In the genomic region with DNA sequence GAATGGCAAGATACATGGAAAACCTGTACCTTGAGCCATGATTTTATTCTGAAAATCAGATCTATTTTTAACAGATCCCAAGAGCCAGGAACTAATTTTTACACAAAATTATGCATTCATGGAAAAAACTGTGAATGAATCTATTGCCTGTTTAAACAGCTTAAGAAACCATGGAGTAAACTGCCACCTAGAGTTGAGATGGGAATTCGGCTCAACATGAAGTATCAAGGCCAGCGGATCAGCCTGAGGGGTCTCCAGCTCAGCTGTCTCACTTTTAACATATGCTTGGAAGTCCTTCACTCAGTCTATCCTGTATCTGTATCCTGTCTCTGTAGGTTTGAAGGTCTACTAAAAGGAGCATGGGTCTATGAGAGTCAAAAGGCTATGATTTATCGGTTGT, we compare ENCODE assay signal across 9 mouse cellular contexts. TPM values are rescaled to one million over a fixed set of nuclear protein-coding genes. Genes with fewer than 3 reads are reported as not detected.
DNase-seq lines count a peak whose midpoint lies in the region; ATAC-seq and TF ChIP-seq lines count a peak whose summit lies in the region.
"Had no signal": no experiment of that assay in that cellular context is flagged by ENCODE, and none has a peak within 500 bp of the region (broad histone marks: within the 10 kb centered on the region; RNA-seq: fewer than 3 reads in every experiment).

No protein-coding gene starts in this region.

- DNase-seq in kidney, postnatal 0 days (ENCODE audit: low spot score), result peak; percentile 65
- DNase-seq in kidney, adult 11 months, result no peak
- DNase-seq in 3T3-L1 (ENCODE audit: low read depth, low spot score), result peak; percentile 27
- peak; percentile 71 for DNase-seq in 416B (ENCODE audit: low read depth)
- DNase-seq in urinary bladder, postnatal 14 days (ENCODE audit: low spot score), result no peak
- DNase-seq in Muller cell, postnatal 12 days (ENCODE audit: inconsistent ontology term), result no peak
- DNase-seq: cerebellum, adult 11-12 months; thymus, postnatal 36 days had no signal

- WGBS in kidney, postnatal 0 days, result 54% methylated on average over 3 of the region's 3 CpGs
- WGBS in intestine, postnatal 0 days, result 65% methylated on average over 3 of the region's 3 CpGs

- no peak overlapping the region for H3K4me2 ChIP-seq in kidney, postnatal 0 days (ENCODE audit: low read length)
- H3K4me2 ChIP-seq in intestine, postnatal 0 days (replicated peaks; ENCODE audit: low read depth), result peak overlapping the region; percentile 49

- no peaks in the 10 kb centered on the region for H3K4me1 ChIP-seq in kidney, postnatal 0 days (replicated peaks; ENCODE audit: insufficient read depth, low read length)
- H3K4me1 ChIP-seq in intestine, postnatal 0 days (replicated peaks; ENCODE audit: control insufficient read depth, insufficient read depth, low read length), result no peaks in the 10 kb centered on the region; the same call in 1 of the 2 replicates

- H3K27me3 ChIP-seq in kidney, postnatal 0 days (ENCODE audit: insufficient read depth, low read length), result no peaks in the 10 kb centered on the region
- H3K27me3 ChIP-seq in intestine, postnatal 0 days (replicated peaks; ENCODE audit: control insufficient read depth, insufficient read depth, low read length), result no peaks in the 10 kb centered on the region

- no peak overlapping the region for H3K9ac ChIP-seq in kidney, postnatal 0 days (ENCODE audit: low read depth, low read length)
- H3K9ac ChIP-seq in intestine, postnatal 0 days (ENCODE audit: low read depth, low read length), result no peak overlapping the region

- ATAC-seq in kidney, postnatal 0 days (replicated peaks; ENCODE audit: low FRiP score, low read depth), result no peak
- no peak for ATAC-seq in intestine, postnatal 0 days

- no peaks in the 10 kb centered on the region for H3K36me3 ChIP-seq in kidney, postnatal 0 days (ENCODE audit: insufficient read depth, low read length)
- no peaks in the 10 kb centered on the region for H3K36me3 ChIP-seq in intestine, postnatal 0 days (ENCODE audit: control insufficient read depth, insufficient read depth)

- H3K4me3 ChIP-seq in kidney, postnatal 0 days (replicated peaks; ENCODE audit: low read depth, low read length), result no peak overlapping the region
- H3K4me3 ChIP-seq in intestine, postnatal 0 days (ENCODE audit: low read depth, low read length), result no peak overlapping the region

- peak; percentile 70 for TF ChIP-seq CTCF in kidney, postnatal 0 days (IDR thresholded peaks at IDR 0.05; ENCODE audit: low read depth)
- TF ChIP-seq CTCF in intestine, postnatal 0 days (IDR thresholded peaks at IDR 0.05; ENCODE audit: low read depth), result peak; percentile 69

- H3K27ac ChIP-seq in kidney, postnatal 0 days, result no peak overlapping the region
- H3K27ac ChIP-seq in intestine, postnatal 0 days (ENCODE audit: low read depth, low read length), result no peak overlapping the region

- H3K9me3 ChIP-seq in kidney, postnatal 0 days (replicated peaks; ENCODE audit: low read length), result no peaks in the 10 kb centered on the region
- no peaks in the 10 kb centered on the region for H3K9me3 ChIP-seq in intestine, postnatal 0 days (ENCODE audit: control insufficient read depth)

RNA-seq across cellular contexts. Expression of gene Snx13, which starts 30.9 kb away (rescaled TPM):
- polyA plus RNA-seq in kidney, postnatal 0 days (2015; fragmentation: Nextera tagmentation; extraction: Ambion mirVana), result 28.0 and 28.1 TPM in 2 replicates
- polyA plus RNA-seq in intestine, postnatal 0 days (2015; fragmentation: Nextera tagmentation; extraction: Ambion mirVana), result 21.6 and 26.1 TPM in 2 replicates

RNA-seq across cellular contexts. Expression of gene Prps1l1, which starts 31.5 kb away (rescaled TPM):
- not detected in 2 replicates for polyA plus RNA-seq in kidney, postnatal 0 days (2015; fragmentation: Nextera tagmentation; extraction: Ambion mirVana)
- polyA plus RNA-seq in intestine, postnatal 0 days (2015; fragmentation: Nextera tagmentation; extraction: Ambion mirVana), result not detected in 2 replicates

Comparison
In these comparisons a context has a peak if more than half of its experiments do, and no peak if none do; other contexts are left out.
1. DNase-seq: peak in kidney, postnatal 0 days (single experiment), 3T3-L1 (single experiment) and 416B (single experiment); none in kidney, adult 11 months (single experiment), urinary bladder, postnatal 14 days (single experiment) and Muller cell, postnatal 12 days (single experiment).